Mouse (Mus musculus) heart, adult 2 months (tissue): Measurements from ENCODE around the gene Me1.

ENCODE experiments used
- CTCF ChIP-seq: fragments of 200-600 bp; IDR thresholded peaks from 2 replicates; pipeline ENCODE4 v1.8.1; 2022; ENCODE audit warnings: antibody characterized with exemption, mild to moderate bottlenecking, moderate library complexity
- POLR2A ChIP-seq: fragments of 200-500 bp; IDR thresholded peaks from 2 replicates; pipeline ENCODE4 v1.6.1; 2011; ENCODE audit warnings: mild to moderate bottlenecking, low read depth, low read length, control low read depth; ENCODE audit not compliant: insufficient read depth

DNA sequence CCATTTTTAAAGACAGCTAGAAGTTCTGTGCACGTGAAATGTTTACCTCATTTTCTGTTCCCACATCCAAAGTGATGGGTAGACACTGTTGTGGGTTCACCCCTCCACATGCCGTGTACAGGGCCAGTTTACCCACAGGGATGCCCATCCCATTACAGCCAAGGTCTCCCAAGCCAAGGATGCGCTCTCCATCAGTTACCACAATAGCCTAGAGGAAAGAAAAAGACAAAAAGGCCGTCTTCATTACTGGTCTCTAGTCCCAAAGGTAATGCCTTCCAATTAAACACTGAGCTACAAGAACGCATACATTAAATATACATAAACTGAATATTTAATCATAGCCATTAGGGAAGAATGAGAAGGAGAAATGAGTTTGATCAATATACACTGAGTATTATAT lies 44.9 kb downstream of the Me1 start:
- no peak for TF ChIP-seq CTCF
- no peak for TF ChIP-seq POLR2A
